Mouse (Mus musculus) thymus, adult 2 months (tissue): ENCODE measurements around the gene Ltbp3. TPM values are rescaled to one million over a fixed set of nuclear protein-coding genes. Genes with fewer than 3 reads are reported as not detected.

Experiments used
- DNase-seq: peaks from one replicate; pipeline ENCODE4 v3.0.0; 2021
- H3K27ac ChIP-seq: fragments of 200-500 bp; 2 replicates; pipeline ENCODE4 v1.5.1; 2012; ENCODE audit warnings: low read length, control low read depth; ENCODE audit not compliant: control insufficient read depth, insufficient read depth
- H3K27me3 ChIP-seq: fragments of 200-500 bp; 2 replicates; pipeline ENCODE4 v1.6.1; 2012; ENCODE audit warnings: mild to moderate bottlenecking, low read length, moderate library complexity, mixed read lengths; ENCODE audit not compliant: control insufficient read depth, insufficient read depth
- H3K36me3 ChIP-seq: fragments of 200-500 bp; 2 replicates; pipeline ENCODE4 v1.6.1; 2012; ENCODE audit warnings: mild to moderate bottlenecking, low read length, moderate library complexity; ENCODE audit not compliant: control insufficient read depth, insufficient read depth
- H3K4me1 ChIP-seq: fragments of 200-500 bp; replicated peaks from 2 replicates; pipeline ENCODE4 v1.6.1; 2012; ENCODE audit warnings: low read length; ENCODE audit not compliant: control insufficient read depth, insufficient read depth
- H3K4me3 ChIP-seq: fragments of 200-500 bp; 2 replicates; pipeline ENCODE4 v1.5.1; 2012; ENCODE audit warnings: mild to moderate bottlenecking, low read length, control low read depth, moderate library complexity; ENCODE audit not compliant: control insufficient read depth, insufficient read depth
- CTCF ChIP-seq: fragments of 200-500 bp; IDR thresholded peaks from 2 replicates; pipeline ENCODE4 v1.5.1; 2012; ENCODE audit warnings: mild to moderate bottlenecking, control low read depth, low read length, moderate library complexity, borderline replicate concordance; ENCODE audit not compliant: control insufficient read depth, poor library complexity, insufficient read depth; ENCODE audit errors: extremely low read depth
- POLR2A ChIP-seq: fragments of 200-500 bp; IDR thresholded peaks from 2 replicates; pipeline ENCODE4 v1.6.1; 2012; ENCODE audit warnings: mild to moderate bottlenecking, low read length, control low read depth, moderate library complexity; ENCODE audit not compliant: control insufficient read depth, poor library complexity, insufficient read depth; ENCODE audit errors: extremely low read depth
- WGBS: fragments of 180-500 bp; shearing (Covaris S2); methylation state at CpG from one replicate; pipeline ENCODE4 v1.1.7; 2018; 5-methylcytosine and 5-hydroxymethylcytosine counted together
- polyA plus RNA-seq: library from polyadenylated mRNA; depleted of rRNA; stranded (reverse); fragments of >200 nt; gene quantifications from 2 replicates; pipeline ENCODE4 v1.2.3, GENCODE M21; 2012

Gene Ltbp3
- polyA plus RNA-seq, 1 experiment: 37.7 TPM

- Histone ChIP-seq H3K4me3 (no peak overlapping the region), H3K4me1 (no peaks in the 10 kb centered on the region), H3K27me3 (no peaks in the 10 kb centered on the region), H3K27ac (no peak overlapping the region), H3K36me3 (no peaks in the 10 kb centered on the region)
- no peak for DNase-seq
- TF ChIP-seq CTCF (no peak), POLR2A (no peak)
- WGBS: 72% methylated on average over 22 of the region's 22 CpGs
Measured at GRCm38 (mm10) chr19:5750951-5751350, 10.2 kb downstream of the Ltbp3 start.

GRCm38 (mm10) chr19:5751742-5752141 is 11.0 kb downstream of the Ltbp3 start:
- WGBS: 54% methylated on average over 19 of the region's 20 CpGs
- Histone ChIP-seq H3K4me3 (no peak overlapping the region), H3K4me1 (no peaks in the 10 kb centered on the region), H3K27ac (no peak overlapping the region), H3K36me3 (no peaks in the 10 kb centered on the region), H3K27me3 (no peaks in the 10 kb centered on the region)
- TF ChIP-seq POLR2A: no peak
- TF ChIP-seq CTCF: no peak
- peak; percentile 17 for DNase-seq

DNA sequence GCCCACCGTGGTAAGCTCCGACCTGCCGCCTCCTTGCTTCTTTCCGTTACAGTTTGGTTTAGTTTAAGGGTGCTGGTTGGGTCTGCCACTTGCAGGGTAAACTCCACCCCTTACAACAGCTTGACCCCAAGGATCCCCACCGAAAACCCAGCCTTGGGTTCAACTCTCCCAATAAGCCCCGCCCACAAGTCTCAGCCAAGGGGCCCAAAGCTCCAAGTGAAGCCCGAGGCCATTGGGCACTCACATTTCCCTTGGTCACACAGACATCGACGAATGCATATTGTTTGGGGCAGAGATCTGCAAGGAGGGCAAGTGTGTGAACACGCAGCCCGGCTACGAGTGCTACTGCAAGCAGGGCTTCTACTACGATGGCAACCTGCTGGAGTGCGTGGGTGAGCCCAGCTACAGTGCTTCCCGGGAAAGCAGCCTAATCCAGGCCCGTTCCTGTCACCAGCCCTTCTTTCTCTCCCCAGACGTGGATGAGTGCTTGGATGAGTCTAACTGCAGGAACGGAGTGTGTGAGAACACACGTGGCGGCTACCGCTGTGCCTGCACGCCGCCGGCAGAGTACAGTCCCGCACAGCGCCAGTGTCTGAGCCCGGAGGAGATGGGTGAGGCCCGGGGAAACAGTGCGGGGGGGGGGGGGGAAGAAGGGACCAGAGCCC is 15.7 kb downstream of the Ltbp3 start:
- Histone ChIP-seq H3K4me3 (no peak overlapping the region), H3K27ac (no peak overlapping the region), H3K27me3 (no peaks in the 10 kb centered on the region; the same call in 1 of the 2 replicates), H3K4me1 (no peaks in the 10 kb centered on the region), H3K36me3 (peaks cover 27% of the 10 kb centered on the region)
- TF ChIP-seq POLR2A: no peak
- DNase-seq: no peak
- 61% methylated on average over 29 of the region's 29 CpGs for WGBS

GRCm38 (mm10) chr19:5756991-5757636 is 16.4 kb downstream of the Ltbp3 start:
- no peak for DNase-seq
- Histone ChIP-seq H3K36me3 (peaks cover 27% of the 10 kb centered on the region), H3K27me3 (no peaks in the 10 kb centered on the region; the same call in 1 of the 2 replicates), H3K27ac (no peak overlapping the region), H3K4me1 (no peaks in the 10 kb centered on the region), H3K4me3 (no peak overlapping the region)
- 63% methylated on average over 36 of the region's 36 CpGs for WGBS
- TF ChIP-seq POLR2A: no peak
- no peak for TF ChIP-seq CTCF

DNA sequence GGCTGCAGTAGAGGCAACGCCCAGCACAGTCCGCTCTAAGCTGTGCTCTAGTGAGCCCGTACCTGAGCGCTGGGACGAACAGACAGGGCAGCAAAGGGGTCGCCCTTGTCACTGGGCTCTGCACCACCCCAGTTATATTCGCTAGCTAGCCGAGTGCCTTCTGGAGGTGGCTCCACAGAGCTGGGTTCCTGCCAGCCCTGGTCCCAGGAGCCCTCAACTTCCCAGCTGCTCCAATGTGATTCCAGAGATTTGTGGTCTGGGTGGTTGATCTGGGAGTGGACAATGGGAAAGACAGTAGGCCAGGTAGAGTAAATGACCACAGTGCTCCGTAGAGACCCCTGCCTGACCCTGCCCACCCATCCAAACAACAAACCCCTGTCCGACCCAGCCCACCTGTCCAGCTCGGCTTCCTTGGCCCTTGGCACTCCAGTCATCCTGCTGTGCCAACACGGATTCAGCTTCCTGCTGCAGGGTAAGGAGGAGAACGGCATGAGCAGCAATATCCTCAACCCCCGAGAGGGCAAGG is 18.2 kb downstream of the Ltbp3 start:
- DNase-seq: no peak
- Histone ChIP-seq H3K4me3 (no peak overlapping the region), H3K36me3 (peaks cover 35% of the 10 kb centered on the region), H3K4me1 (no peaks in the 10 kb centered on the region), H3K27me3 (no peaks in the 10 kb centered on the region; the same call in 1 of the 2 replicates), H3K27ac (no peak overlapping the region)
- 94% methylated on average over 14 of the region's 14 CpGs for WGBS
- TF ChIP-seq CTCF: no peak
- TF ChIP-seq POLR2A: no peak

GRCm38 (mm10) chr19:5763163-5763562 is 22.5 kb downstream of the Ltbp3 start:
- Histone ChIP-seq H3K27me3 (no peaks in the 10 kb centered on the region), H3K36me3 (peaks cover 53% of the 10 kb centered on the region), H3K4me3 (no peak overlapping the region), H3K4me1 (no peaks in the 10 kb centered on the region), H3K27ac (no peak overlapping the region)
- TF ChIP-seq POLR2A: no peak
- no peak for TF ChIP-seq CTCF
- DNase-seq: no peak
- WGBS: 97% methylated on average over 6 of the region's 6 CpGs

DNA sequence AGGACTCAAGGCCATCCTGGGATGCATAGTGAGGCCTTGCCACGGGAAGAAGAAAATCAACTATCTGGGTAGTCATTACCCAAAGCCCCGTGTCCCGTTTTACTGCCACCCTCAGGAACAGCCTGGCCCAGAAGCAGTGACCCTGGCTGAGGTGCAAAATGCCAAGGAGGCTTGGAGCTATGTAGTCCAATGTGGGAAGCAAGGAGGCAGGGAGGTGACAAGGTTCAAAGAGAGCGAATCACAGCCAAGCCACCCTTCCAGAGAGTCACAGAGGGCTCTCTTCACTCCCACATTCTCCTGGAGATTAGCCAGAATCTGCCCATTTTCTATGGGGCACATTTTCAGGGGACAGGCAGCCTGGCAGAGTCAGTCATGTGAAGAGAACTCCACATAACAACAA is 26.6 kb downstream of the Ltbp3 start:
- 98% methylated on average over 4 of the region's 4 CpGs for WGBS
- Histone ChIP-seq H3K27ac (no peak overlapping the region), H3K36me3 (peaks cover 31% of the 10 kb centered on the region), H3K4me1 (peaks cover 13% of the 10 kb centered on the region), H3K27me3 (no peaks in the 10 kb centered on the region), H3K4me3 (no peak overlapping the region)
- DNase-seq: no peak
- TF ChIP-seq CTCF (no peak), POLR2A (no peak)
